Mouse (Mus musculus) CD8-positive naive resting alpha-beta T cell, adult 2 months (primary cell): ENCODE data around the gene Zfp189.
"Not testable (repeated sequence)": the region's sequence is repeated elsewhere in the genome, so short reads cannot be mapped to it uniquely, and the experiment has no call there.

Experiments used
- DNase-seq, 2 experiments: peaks; one replicate each; pipeline ENCODE4 v3.0.0; 2022; ENCODE audit warnings: low read depth in 2 of 2, low spot score in 2 of 2

Gene Zfp189

DNA sequence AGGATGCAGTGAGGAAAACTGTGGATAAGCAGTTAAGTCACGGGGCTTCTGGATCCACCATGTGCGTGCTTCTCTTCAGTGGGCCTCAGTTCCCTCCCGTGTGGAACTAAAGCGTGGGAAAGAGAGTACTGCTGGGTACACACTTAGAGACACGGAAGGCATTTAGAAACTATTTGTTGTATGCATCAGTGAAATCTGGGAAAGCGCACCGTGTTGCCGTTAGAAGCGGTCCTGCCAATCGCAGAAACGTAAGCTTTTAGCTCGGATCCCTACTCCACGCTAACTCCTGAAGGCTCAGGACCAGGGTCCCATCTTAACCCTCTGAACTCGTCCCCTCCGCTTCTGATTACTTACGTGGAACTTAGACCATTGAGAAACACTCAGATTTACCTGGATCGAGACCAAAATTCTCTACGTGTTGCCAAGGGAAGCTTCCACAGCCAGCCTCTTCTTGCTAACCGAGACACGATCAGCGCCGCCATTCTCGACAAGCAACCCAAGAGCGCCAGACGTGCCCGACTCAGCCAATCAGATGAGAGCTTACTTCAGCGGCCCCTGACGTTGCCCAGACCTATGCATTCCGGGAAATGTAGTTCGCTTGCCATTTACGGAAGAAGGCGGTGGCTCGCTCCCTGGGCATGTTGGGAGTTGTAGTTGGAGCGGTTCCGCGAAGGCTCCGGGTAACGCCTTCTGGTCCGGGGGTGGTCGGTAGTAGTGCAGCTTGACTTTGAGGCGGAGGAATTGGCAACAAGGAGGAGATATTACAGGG lies at the start of gene Zfp189, which contains the start of gene Mrpl50:
Gene Zfp189, plus strand, starts transcription at position 605 of the 769 bp plus-strand sequence.
Gene Mrpl50, minus strand, starts transcription at position 522 of the 769 bp plus-strand sequence.
- peak; percentile 89 to 91 for DNase-seq

DNA sequence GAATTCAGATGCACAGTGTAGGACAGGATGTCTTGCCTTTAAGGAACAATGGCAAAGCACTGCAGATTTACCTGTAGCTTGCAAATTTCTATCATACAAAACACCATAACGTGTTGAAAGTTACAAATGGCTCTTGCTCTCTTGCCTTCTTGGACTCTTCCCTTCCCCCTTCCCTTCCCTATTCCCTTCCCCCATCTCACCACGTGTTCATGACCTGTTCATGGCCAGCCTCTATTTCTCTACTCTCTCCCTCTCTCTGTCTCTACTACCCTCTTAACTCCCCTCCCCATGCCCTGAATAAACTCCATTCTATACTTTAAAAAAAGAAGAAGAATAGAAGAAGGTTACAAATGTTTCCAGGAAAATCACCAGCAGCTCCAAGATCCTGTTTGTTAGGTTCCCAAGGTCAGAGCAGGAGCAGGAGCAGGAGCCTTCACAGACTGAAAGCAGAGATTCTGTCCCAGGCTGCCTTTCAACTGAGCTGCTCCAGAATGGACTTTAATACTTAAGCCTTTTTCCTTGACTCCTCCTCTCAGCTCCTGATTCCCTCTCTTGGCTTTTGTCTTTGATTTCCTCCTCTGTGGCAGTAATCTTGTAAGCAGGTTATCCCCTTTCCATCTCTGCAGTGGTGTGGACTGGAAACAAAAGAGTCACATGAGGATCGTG lies 47.4 kb upstream of the Zfp189 start, which contains the start of gene Acnat1:
Gene Acnat1, minus strand, starts transcription at position 478 of the 666 bp plus-strand sequence.
- DNase-seq = no peak

DNA sequence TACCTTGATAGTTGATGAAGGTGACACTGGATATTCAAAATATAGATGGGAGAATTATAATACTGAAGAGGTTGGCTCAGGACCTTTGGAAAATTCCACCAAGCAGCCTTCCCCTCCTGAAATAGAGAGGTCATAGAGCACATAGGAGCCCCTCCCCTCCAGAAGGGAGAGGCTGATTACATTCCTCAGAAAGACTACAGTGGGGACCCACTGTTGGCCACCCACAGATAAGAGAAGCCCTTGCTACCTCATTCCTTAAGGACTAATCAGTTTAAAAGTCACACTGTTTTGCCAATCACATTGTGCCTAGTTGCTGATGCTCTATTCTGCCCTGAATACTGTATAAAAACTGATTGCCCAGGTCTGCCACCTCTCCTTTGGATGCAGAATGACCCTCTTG lies 46.4 kb upstream of the Zfp189 start:
- DNase-seq = no peak

- no peak for DNase-seq
Observed at GRCm38 (mm10) chr4:49478118-49478877, 42.7 kb upstream of the Zfp189 start.

DNA sequence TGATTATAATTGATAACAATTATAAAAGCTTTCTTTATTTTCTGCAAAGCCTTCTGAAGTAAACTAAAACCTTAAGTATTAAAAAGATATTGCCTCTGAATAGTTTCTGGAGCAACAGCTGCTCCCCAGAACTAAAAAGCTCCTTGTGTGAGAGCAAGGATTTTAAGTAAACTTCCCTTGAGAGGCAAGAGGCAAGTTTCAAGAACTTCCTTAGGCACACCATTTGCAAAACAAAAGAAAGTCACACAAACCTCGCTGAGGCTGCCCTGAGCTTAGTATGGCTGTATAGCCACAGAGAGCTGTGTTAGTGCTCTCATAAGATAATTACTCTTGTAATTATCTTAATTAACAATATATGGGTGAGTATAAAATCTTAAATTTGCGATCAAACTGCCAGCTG lies 41.9 kb upstream of the Zfp189 start:
- DNase-seq = not testable (repeated sequence)

GRCm38 (mm10) chr4:49480104-49480760 lies 40.7 kb upstream of the Zfp189 start:
- no peak for DNase-seq

GRCm38 (mm10) chr4:49480896-49481295 lies 40.1 kb upstream of the Zfp189 start:
- no peak for DNase-seq

- no peak for DNase-seq
Observed at GRCm38 (mm10) chr4:49485442-49485841, 35.5 kb upstream of the Zfp189 start.

DNA sequence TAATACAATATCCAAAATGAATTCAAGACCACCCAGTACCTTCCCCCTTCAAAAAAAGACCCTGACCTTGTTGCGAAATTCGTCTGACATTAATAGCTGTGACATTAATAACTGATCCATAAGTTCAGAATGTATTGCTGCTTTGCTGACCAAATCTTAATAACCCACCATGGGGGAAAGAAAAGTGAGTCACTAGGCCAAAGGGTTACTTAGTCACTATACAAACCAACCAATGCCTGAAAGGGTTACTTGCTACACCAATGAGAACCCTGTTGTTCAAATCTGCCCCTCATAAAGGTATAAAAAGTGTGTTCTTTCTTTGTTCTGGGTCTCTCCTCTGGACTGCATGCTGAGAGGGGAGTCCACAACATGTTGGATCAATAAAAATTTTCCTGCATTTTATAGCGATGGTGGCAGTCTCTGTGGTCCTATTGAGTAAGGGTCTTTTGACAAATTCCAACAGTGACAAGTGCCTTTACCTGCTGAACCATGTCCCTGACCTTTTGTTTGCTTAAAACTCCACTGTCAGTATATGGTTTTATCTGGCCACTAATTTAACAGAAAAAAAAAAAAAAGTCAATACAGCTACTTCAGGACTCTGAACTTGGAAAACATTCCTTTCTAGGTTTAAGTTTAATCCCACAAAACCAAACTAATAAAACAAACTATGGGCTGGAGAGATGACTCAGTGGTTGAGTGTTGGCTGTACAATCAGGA lies 34.9 kb upstream of the Zfp189 start:
- DNase-seq = not testable (repeated sequence)

DNA sequence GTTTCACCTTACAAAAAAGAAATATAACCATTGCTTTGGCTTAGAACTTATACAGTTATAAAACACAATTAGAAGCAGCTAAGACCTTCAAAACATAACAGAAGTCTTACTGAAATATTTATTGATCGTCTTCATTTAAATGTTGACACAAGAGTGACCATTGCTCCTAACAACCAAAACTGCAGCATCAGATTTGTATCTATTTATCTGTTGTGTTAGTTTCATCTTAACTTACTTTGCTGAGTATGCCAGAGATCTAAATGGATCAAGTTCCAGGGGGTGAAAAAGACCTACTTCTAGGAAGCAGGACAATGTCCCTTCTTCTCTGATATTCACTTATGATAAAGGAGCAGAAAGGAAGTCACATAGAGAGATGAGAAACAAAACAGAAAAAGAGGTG lies 17.4 kb upstream of the Zfp189 start:
- DNase-seq = no peak

GRCm38 (mm10) chr4:49506386-49506785 lies 14.6 kb upstream of the Zfp189 start, which contains the start of gene Baat:
Gene Baat (minus strand): TSS chr4:49506557.
- DNase-seq = no peak

- DNase-seq = no peak
Observed at GRCm38 (mm10) chr4:49509183-49509582, 11.8 kb upstream of the Zfp189 start.

- not testable (repeated sequence) for DNase-seq
Observed at GRCm38 (mm10) chr4:49510236-49510835, 10.6 kb upstream of the Zfp189 start.

DNA sequence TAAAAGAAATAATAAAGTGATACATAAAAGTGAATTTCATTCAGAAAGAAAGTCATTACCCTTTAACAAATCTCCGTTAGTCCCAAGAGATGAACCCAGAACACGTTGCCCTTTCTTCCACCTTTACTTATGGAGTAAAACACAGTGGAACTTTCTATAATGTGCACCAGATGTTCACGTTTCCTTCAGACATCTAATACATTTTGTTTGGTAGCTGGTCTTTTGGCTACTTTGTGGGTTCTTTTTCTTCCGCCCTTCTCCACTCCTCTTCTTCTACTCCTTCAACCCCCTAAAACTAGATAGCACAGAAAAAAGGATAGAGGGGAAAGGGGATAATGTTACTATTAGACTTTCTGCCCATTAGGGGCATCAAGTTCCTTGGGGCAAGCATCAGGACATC lies 8.3 kb upstream of the Zfp189 start:
- no peak for DNase-seq

DNA sequence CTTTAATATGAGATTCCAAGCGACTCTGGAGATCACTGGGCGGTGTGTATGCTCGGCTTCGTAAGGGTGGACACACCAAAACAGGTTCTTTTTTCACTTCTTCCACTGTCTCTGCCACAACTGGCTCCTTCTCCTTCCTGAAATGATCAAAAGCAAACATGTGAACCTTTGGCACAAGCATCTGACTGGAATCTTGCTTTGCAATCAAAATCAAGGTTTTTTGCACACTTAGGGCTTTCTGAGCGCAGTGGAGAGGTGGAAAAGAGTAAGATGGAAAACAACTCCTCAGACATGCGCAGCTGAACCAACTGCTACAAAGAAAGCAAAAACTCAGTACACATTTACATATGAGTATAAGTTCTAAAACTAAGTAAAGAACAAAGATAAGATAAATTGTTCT lies 6.5 kb upstream of the Zfp189 start:
- no peak for DNase-seq

- no peak for DNase-seq
Observed at GRCm38 (mm10) chr4:49519476-49519875, 1.5 kb upstream of the Zfp189 start.

- DNase-seq = no peak
Observed at GRCm38 (mm10) chr4:49521346-49521745, 370 bp downstream of the Zfp189 start.

DNA sequence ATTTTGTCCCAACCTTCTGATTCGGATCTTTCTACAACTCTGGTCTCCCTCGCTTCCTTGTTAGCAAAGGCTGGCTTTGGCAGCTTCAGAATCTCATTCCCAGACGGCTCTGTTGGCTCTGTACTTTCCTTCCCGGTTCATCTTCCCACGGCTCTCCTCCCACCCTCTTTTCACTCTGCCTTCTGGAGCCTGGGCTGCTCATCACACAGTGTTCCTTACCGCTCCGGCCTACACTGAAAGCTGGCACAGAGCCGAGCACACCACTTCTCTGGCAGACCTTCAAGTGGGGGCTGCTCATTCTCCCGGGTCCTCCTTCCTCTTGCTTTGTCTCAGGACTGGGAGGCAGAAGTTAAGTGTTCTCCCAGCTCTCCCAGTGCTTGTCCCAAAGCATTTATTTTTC lies 1.6 kb downstream of the Zfp189 start:
- no peak for DNase-seq

DNA sequence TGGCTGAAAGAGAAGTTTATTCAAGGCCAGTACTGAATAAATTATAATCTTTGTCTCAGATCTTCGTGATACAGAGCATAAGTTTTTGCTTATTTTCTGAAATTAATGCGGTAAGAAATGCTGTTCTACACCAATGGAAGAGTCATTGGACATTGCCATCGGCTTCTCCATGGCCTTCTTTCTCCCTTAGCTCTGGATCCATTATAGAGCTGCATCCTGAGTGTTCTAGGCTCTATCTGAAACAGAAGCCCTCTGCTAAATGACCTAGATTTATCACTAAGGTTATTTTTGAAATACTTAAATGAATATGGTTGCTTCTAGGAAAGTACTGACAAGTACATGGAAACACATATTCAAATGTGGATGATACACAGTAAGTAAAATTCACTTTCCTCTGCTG lies 14.1 kb downstream of the Zfp189 start:
- DNase-seq = no peak

- no peak for DNase-seq
Observed at GRCm38 (mm10) chr4:49535675-49536294, 14.8 kb downstream of the Zfp189 start.
